Mouse (Mus musculus): ENCODE results near the gene Kpnb1. TPM values are rescaled to one million over a fixed set of nuclear protein-coding genes. Genes with fewer than 3 reads are reported as not detected.
A peak's percentile ranks its signal among the peaks of the same experiment; 100 is the strongest.

The Kpnb1 gene
- total RNA-seq, 2 experiments from 2014 or later, result 121 to 122 TPM

- DNase-seq (ENCODE audit: extremely low spot score in 1 of 2, low spot score in 2 of 2), result no peak
- intact Hi-C loops (cut with DNase I), result loop anchor here (2.0 to 10.0 kb wide), 2 partner anchors 75 to 163 kb away; partner anchors contain the start of gene Sp2
Measured at GRCm38 (mm10) chr11:97147333-97147732, 40.3 kb downstream of the Kpnb1 start.

GRCm38 (mm10) chr11:97146724-97147123 lies 41.0 kb downstream of the Kpnb1 start:
- intact Hi-C loops (cut with DNase I), result loop anchor here (2.0 to 10.0 kb wide), 2 partner anchors 74 to 162 kb away; partner anchors contain the start of gene Sp2
- DNase-seq (ENCODE audit: extremely low spot score in 1 of 2, low spot score in 2 of 2), result peak in 1 of 2 experiments; percentile 77

- no peak for DNase-seq (ENCODE audit: extremely low spot score in 1 of 2, low spot score in 2 of 2)
- intact Hi-C loops (cut with DNase I), result loop anchor here (2.0 to 10.0 kb wide), 2 partner anchors 73 to 161 kb away; partner anchors contain the start of gene Sp2
Measured at GRCm38 (mm10) chr11:97145951-97146350, 41.7 kb downstream of the Kpnb1 start.

- intact Hi-C loops (cut with DNase I), result loop anchor here (10.0 kb wide), 1 partner anchor 161 kb away; the partner anchor contains the start of gene Sp2
Measured at GRCm38 (mm10) chr11:97145320-97145719, 42.4 kb downstream of the Kpnb1 start.

GRCm38 (mm10) chr11:97143196-97143900 lies 44.3 kb downstream of the Kpnb1 start:
- intact Hi-C loops (cut with DNase I), result loop anchor here (10.0 kb wide), 1 partner anchor 159 kb away; the partner anchor contains the start of gene Sp2
- DNase-seq (ENCODE audit: extremely low spot score in 1 of 2, low spot score in 2 of 2), result no peak

More at GRCm38 (mm10) chr11:97145320-97145719, 42.4 kb downstream of the Kpnb1 start:
- no peak for DNase-seq (ENCODE audit: extremely low spot score in 1 of 2, low spot score in 2 of 2)

GRCm38 (mm10) chr11:97142159-97142608 lies 45.5 kb downstream of the Kpnb1 start:
- intact Hi-C loops (cut with DNase I), result loop anchor here (10.0 kb wide), 1 partner anchor 157 kb away; the partner anchor contains the start of gene Sp2
- DNase-seq (ENCODE audit: extremely low spot score in 1 of 2, low spot score in 2 of 2), result peak in 1 of 2 experiments; percentile 35

- peak in 1 of 2 experiments; percentile 7 for DNase-seq (ENCODE audit: extremely low spot score in 1 of 2, low spot score in 2 of 2)
- intact Hi-C loops (cut with DNase I), result loop anchor here (10.0 kb wide), 1 partner anchor 156 kb away; the partner anchor contains the start of gene Sp2
Measured at GRCm38 (mm10) chr11:97140811-97141210, 46.9 kb downstream of the Kpnb1 start.

GRCm38 (mm10) chr11:97139256-97139655 lies 48.4 kb downstream of the Kpnb1 start:
- intact Hi-C loops (cut with DNase I), result no loop called here
- no peak for DNase-seq (ENCODE audit: extremely low spot score in 1 of 2, low spot score in 2 of 2)

GRCm38 (mm10) chr11:97138554-97139226 lies 49.0 kb downstream of the Kpnb1 start:
- intact Hi-C loops (cut with DNase I), result no loop called here
- peak in 1 of 2 experiments; percentile 68 for DNase-seq (ENCODE audit: extremely low spot score in 1 of 2, low spot score in 2 of 2)

- intact Hi-C loops (cut with DNase I), result no loop called here
- DNase-seq (ENCODE audit: extremely low spot score in 1 of 2, low spot score in 2 of 2), result no peak
Measured at GRCm38 (mm10) chr11:97133270-97133669, 54.4 kb downstream of the Kpnb1 start.

- intact Hi-C loops (cut with DNase I), result no loop called here
- no peak for DNase-seq (ENCODE audit: extremely low spot score in 1 of 2, low spot score in 2 of 2)
Measured at GRCm38 (mm10) chr11:97132185-97132584, 55.5 kb downstream of the Kpnb1 start.

GRCm38 (mm10) chr11:97131683-97132082 lies 56.0 kb downstream of the Kpnb1 start:
- intact Hi-C loops (cut with DNase I), result no loop called here
- no peak for DNase-seq (ENCODE audit: extremely low spot score in 1 of 2, low spot score in 2 of 2)

GRCm38 (mm10) chr11:97130318-97130717 lies 57.4 kb downstream of the Kpnb1 start:
- intact Hi-C loops (cut with DNase I), result no loop called here
- no peak for DNase-seq (ENCODE audit: extremely low spot score in 1 of 2, low spot score in 2 of 2)

GRCm38 (mm10) chr11:97128956-97129355 lies 58.7 kb downstream of the Kpnb1 start:
- no peak for DNase-seq (ENCODE audit: extremely low spot score in 1 of 2, low spot score in 2 of 2)

GRCm38 (mm10) chr11:97127470-97128223 lies 60.0 kb downstream of the Kpnb1 start:
- intact Hi-C loops (cut with DNase I), result no loop called here
- no peak for DNase-seq (ENCODE audit: extremely low spot score in 1 of 2, low spot score in 2 of 2)

More at GRCm38 (mm10) chr11:97128956-97129355, 58.7 kb downstream of the Kpnb1 start:
- intact Hi-C loops (cut with DNase I), result no loop called here

GRCm38 (mm10) chr11:97126645-97127468 lies 60.8 kb downstream of the Kpnb1 start:
- intact Hi-C loops (cut with DNase I), result no loop called here
- no peak for DNase-seq (ENCODE audit: extremely low spot score in 1 of 2, low spot score in 2 of 2)

GRCm38 (mm10) chr11:97124266-97125036 lies 63.2 kb downstream of the Kpnb1 start:
- intact Hi-C loops (cut with DNase I), result no loop called here
- no peak for DNase-seq (ENCODE audit: extremely low spot score in 1 of 2, low spot score in 2 of 2)

All from left cerebral cortex, postnatal 10 days (tissue).